Mouse (Mus musculus) left cerebral cortex, adult 2 months (tissue): ENCODE results near the gene Cnnm2. TPM values are rescaled to one million over a fixed set of nuclear protein-coding genes. Genes with fewer than 3 reads are reported as not detected.

Source experiments
- DNase-seq, 2 experiments: peaks; one replicate each; pipeline ENCODE4 v3.0.0; 2021 to 2022; ENCODE audit warnings: low spot score in 2 of 2, mixed read lengths in 1 of 2; ENCODE audit errors: extremely low spot score in 1 of 2
- H3K27ac ChIP-seq: fragments of 200-600 bp; 2 replicates; pipeline ENCODE4 v1.8.1; 2022
- H3K4me3 ChIP-seq: fragments of 200-600 bp; 2 replicates; pipeline ENCODE4 v1.8.1; 2022
- CTCF ChIP-seq: fragments of 200-600 bp; IDR thresholded peaks from 2 replicates; pipeline ENCODE4 v1.8.1; 2022; ENCODE audit warnings: antibody characterized with exemption, mild to moderate bottlenecking, moderate library complexity
- intact Hi-C: fragments of 180-260 bp; cut with DNase I; formaldehyde crosslinking; loops from one replicate; pipeline ENCODE4 v1.15.1; 2025
- total RNA-seq, 2 experiments: library from RNA; stranded (reverse); gene quantifications; 2 replicates each; pipeline ENCODE4 v1.2.3; 2021

Cnnm2 gene
- total RNA-seq, 2 experiments from 2014 or later: 35.7 to 37.3 TPM

DNA sequence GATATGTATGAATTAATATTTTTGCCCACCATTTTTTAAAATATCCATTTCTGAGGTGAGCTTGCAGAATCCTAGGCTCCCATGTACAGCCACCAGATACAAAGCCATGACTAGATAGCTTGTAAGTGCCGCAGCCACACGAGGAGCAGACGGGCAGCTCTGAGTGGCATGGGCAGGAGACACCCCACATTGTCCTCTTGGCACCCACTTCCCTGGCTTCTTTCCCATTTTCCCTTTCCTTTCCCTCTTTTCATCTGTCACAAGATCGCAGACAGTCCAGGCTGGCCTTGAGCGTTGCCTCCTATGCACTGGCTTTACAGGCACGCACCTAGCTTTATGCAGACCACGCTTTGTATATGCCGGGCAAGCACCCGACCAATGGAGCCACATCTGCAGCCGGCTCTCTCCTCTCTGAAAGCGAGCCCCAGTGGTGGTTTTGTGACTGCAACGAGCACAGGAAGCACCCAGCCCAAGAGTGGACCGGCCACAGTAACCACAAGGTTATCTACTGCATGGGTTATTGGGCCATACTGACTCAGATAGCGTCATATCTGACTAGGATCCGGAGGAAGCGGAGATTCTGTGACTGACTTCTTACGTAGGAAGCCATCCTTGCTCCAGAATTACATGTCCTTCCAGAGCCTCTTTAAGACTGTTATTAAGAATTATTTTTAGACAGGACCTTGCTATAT lies 102.0 kb downstream of the Cnnm2 start:
- H3K4me3 ChIP-seq: no peak overlapping the region
- TF ChIP-seq CTCF: no peak

GRCm38 (mm10) chr19:46864079-46864478 lies 102.7 kb downstream of the Cnnm2 start:
- no peak for DNase-seq
- TF ChIP-seq CTCF: no peak
- Histone ChIP-seq H3K4me3 (no peak overlapping the region), H3K27ac (no peak overlapping the region)
- intact Hi-C loops: no loop called here

More for the DNA sequence above, 102.0 kb downstream of the Cnnm2 start:
- no peak for DNase-seq
- H3K27ac ChIP-seq: no peak overlapping the region
- intact Hi-C loops: no loop called here

GRCm38 (mm10) chr19:46864731-46865331 lies 103.4 kb downstream of the Cnnm2 start:
- DNase-seq: no peak
- H3K4me3 ChIP-seq: no peak overlapping the region
- no peak overlapping the region for H3K27ac ChIP-seq
- intact Hi-C loops: loop anchor here (5.0 kb wide), 1 partner anchor 178 kb away; the partner anchor contains the start of gene Borcs7
- TF ChIP-seq CTCF: no peak

DNA sequence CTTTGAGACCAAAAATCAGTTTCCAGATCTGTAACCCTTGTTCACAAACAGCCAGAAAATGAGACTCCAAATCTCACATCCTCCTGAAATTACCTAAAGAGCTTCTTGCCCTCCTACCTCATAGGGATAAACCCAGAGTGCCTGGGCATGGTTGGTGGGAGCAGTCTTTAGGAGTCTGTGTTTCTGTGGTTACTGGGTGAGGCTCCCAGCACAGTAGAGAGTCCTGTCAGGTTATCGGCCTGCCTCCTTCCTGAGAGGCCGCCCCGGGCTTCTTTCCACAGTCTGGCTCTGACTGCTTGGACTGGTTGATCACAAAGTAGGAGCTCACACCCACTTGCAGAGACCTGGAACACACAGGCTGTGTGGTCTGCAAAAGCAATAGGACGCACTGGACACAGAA lies 104.0 kb downstream of the Cnnm2 start:
- no peak for DNase-seq
- intact Hi-C loops: loop anchor here (5.0 kb wide), 1 partner anchor 178 kb away; the partner anchor contains the start of gene Borcs7
- Histone ChIP-seq H3K4me3 (no peak overlapping the region), H3K27ac (no peak overlapping the region)
- no peak for TF ChIP-seq CTCF

DNA sequence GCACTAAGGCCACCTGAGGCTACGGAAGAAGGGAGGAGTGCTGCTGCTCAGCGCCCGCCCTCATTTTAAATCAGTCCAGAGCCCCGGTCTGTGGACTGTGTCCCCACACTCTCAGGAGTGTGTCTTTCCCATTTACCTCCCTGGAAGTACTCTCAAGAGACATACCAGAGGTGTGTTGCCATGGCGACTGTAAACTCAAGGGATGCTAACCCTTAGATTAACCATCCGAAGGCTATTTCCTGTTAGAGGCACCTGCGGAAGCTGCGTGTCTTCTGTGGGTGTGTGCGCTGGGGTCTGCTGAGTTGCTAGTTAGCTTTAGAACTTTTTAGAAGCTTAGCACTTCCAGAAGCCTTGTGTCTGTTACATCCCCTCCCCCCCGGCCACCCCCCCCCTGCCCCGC lies 107.7 kb downstream of the Cnnm2 start:
- H3K27ac ChIP-seq: no peak overlapping the region
- intact Hi-C loops: loop anchor here (1.0 to 5.0 kb wide), 3 partner anchors 108 to 198 kb away; partner anchors contain the start of genes Borcs7 and Cnnm2
- no peak overlapping the region for H3K4me3 ChIP-seq
- no peak for DNase-seq
- TF ChIP-seq CTCF: no peak

DNA sequence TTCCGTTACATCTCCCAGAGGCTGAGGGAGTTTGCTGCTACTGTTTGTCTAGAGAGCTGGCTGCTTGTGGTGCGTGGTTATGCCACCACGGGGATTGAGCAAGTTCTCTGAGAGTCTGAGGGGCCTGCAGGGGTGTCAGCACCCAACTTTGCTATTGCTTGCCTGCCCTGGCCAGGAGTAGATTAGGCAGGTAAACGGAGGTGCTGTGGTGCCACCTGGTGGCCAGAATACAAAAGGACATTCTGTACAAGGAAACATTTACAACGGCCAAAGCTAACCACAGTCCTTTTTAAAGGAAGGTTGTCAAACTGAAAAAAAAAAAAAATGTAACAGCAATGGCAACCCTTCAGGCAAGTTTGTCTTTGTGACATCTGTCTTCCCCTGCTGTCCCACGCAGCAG lies 108.1 kb downstream of the Cnnm2 start:
- intact Hi-C loops: loop anchor here (1.0 to 5.0 kb wide), 3 partner anchors 108 to 199 kb away; partner anchors contain the start of genes Borcs7 and Cnnm2
- peak; percentile 89 for TF ChIP-seq CTCF
- Histone ChIP-seq H3K27ac (no peak overlapping the region), H3K4me3 (no peak overlapping the region)
- DNase-seq: peak; percentile 81 to 82

DNA sequence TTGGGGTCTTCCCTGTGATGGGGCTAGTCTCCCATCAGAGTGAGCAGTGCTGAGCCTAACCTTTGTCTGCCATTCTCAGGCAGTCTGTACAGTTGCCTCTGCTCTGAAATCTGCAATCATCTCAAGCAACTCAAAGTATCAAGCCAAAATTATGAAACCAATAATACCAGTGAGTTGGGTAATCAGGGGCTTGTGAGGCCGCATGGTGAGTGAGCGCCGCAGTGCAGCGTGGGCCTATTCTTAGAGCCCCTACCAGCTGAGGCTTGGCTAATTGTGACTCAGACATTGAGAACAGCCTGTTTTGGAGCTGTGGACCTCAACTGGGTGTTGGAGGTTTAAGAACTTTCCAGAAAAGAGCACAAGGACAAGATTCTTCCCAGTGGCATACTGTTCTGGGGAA lies 109.7 kb downstream of the Cnnm2 start:
- TF ChIP-seq CTCF: no peak
- intact Hi-C loops: no loop called here
- H3K27ac ChIP-seq: peak overlapping the region; percentile 13; the same call in 1 of the 2 replicates
- H3K4me3 ChIP-seq: no peak overlapping the region
- no peak for DNase-seq

GRCm38 (mm10) chr19:46871651-46872050 lies 110.3 kb downstream of the Cnnm2 start:
- Histone ChIP-seq H3K27ac (no peak overlapping the region), H3K4me3 (no peak overlapping the region)
- no peak for DNase-seq
- intact Hi-C loops: no loop called here
- no peak for TF ChIP-seq CTCF

- TF ChIP-seq CTCF: no peak
- intact Hi-C loops: no loop called here
- H3K4me3 ChIP-seq: no peak overlapping the region
- no peak overlapping the region for H3K27ac ChIP-seq
- no peak for DNase-seq
Measured at GRCm38 (mm10) chr19:46873924-46874323, 112.5 kb downstream of the Cnnm2 start.

DNA sequence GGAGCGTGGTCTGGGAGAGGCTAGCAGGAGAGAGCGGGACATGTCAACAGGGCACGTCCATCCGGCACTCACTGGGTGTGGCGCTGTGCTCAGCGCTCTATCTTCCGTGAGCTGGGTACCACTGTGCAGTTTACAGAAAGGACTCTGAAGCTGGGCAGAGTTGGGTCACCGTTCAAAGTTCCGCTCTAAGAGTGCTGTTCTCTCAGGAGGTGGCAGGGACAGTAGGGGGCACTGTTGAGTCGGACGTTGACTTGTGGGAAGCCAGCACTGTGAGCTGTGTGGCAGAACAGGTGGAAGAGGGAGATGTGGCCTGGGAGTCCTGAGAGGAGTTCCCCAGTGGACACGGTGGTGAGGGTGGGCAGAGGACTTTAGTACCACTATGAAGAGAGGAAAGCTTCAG lies 114.4 kb downstream of the Cnnm2 start:
- no peak overlapping the region for H3K4me3 ChIP-seq
- intact Hi-C loops: loop anchor here (1.0 to 2.0 kb wide), 2 partner anchors 116 to 165 kb away; no protein-coding TSS in a partner anchor
- peak; percentile 83 to 87 for DNase-seq
- TF ChIP-seq CTCF: peak; percentile 91
- H3K27ac ChIP-seq: no peak overlapping the region

DNA sequence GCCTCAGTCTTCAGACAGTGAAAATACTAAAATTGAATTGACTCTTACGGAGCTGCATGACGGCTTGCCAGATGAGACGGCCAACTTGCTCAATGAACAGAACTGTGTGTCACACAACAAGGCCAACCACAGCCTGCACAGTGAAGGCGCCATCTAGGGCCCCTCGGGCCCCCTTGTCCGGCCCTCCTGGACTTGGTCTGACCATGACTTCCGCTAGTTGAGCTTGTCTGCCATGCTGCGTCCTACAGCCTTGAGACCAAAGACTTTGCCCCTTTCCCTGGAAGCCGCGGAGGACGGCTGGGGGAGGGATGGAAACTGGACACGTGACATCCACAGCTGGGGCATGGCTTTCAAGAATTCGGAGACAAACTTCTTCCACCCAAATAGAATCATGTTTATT lies 116.5 kb downstream of the Cnnm2 start:
- no peak for DNase-seq
- no peak overlapping the region for H3K4me3 ChIP-seq
- TF ChIP-seq CTCF: no peak
- peak overlapping the region; percentile 26; the same call in 1 of the 2 replicates for H3K27ac ChIP-seq
- intact Hi-C loops: loop anchor here (2.0 kb wide), 1 partner anchor 163 kb away; no protein-coding TSS in a partner anchor

GRCm38 (mm10) chr19:46878346-46878745 lies 117.0 kb downstream of the Cnnm2 start:
- TF ChIP-seq CTCF: peak; percentile 57
- Histone ChIP-seq H3K27ac (peak overlapping the region; percentile 44; the same call in 1 of the 2 replicates), H3K4me3 (no peak overlapping the region)
- intact Hi-C loops: no loop called here
- peak; percentile 54 to 60 for DNase-seq
